Mouse (Mus musculus) Patski (cell line): ENCODE data around the gene Odf2. TPM values are rescaled to one million over a fixed set of nuclear protein-coding genes. Genes with fewer than 3 reads are reported as not detected.
A peak's percentile ranks its signal among the peaks of the same experiment; 100 is the strongest.

Experiments used
- ATAC-seq: fragments of 100-300 bp; one replicate; pipeline ENCODE4 v1.8.0; 2021
- CTCF ChIA-PET: fragments of 350-600 bp; sonication (Branson Sonifier 250); formaldehyde crosslinking; loops from one replicate; lab custom pipeline; 2022; ENCODE audit warnings: inconsistent platforms; lab: Charles Lee
- POLR2A ChIA-PET: fragments of 350-600 bp; sonication (Branson Sonifier 250); formaldehyde crosslinking; loops from one replicate; lab custom pipeline; 2022; ENCODE audit warnings: antibody characterized with exemption, inconsistent platforms; lab: Charles Lee
- DNase-seq: peaks from one replicate; pipeline ENCODE4 v3.0.0-alpha.2; 2011; ENCODE audit warnings: low read depth, low spot score
- H3K27me3 ChIP-seq: fragments of 371-371 bp; one replicate; pipeline ENCODE4 v1.5.1; 2021
- CTCF ChIP-seq: fragments of 100-300 bp; IDR thresholded peaks from one replicate; pipeline ENCODE4 v1.5.1; 2021
- in situ Hi-C: fragments of 300-500 bp; cut with MboI; formaldehyde crosslinking; loops from 3 replicates; pipeline ENCODE4 v1.11.1; 2018; ENCODE audit warnings: low pct_unique_long_range_greater_than_20kb, mixed read lengths
- polyA plus RNA-seq: library from polyadenylated mRNA; unstranded; gene quantifications from one replicate; pipeline ENCODE4 v1.2.3, GENCODE M21; 2021

Odf2 gene
- polyA plus RNA-seq, 1 experiment from 2014 or later = 59.7 TPM

DNA sequence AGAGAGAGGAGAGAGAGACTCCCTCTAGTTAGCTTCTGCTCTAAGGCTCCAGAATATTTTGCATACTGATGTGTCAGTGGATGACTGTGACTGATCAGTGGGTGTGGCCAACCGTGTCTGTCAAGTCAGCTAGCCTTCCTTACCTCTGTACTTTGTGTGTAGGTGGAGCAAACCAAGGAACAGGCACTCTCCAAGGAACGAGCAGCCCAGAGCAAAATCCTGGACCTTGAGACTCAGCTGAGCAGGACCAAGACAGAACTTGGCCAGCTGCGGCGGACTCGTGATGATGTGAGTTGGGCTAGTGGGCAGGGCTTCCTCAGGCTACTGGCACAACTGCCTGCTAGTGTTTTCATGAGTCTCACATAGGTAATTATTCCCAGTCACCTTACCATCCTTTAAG is 37.5 kb downstream of the Odf2 start:
- ATAC-seq (no peak), DNase-seq (no peak)
- CTCF ChIA-PET = no interaction called here
- H3K27me3 ChIP-seq = no peaks in the 10 kb centered on the region
- POLR2A ChIA-PET = no interaction called here
- in situ Hi-C loops = no loop called here
- TF ChIP-seq CTCF = no peak

GRCm38 (mm10) chr2:29930506-29930905 is 41.5 kb downstream of the Odf2 start:
- no peak for ATAC-seq
- no peak for TF ChIP-seq CTCF
- in situ Hi-C loops = loop anchor here (5.0 kb wide), 1 partner anchor 47 kb away; no protein-coding TSS in a partner anchor
- ChIA-PET POLR2A (no interaction called here), CTCF (interaction anchor here (1.5 kb wide), 1 partner anchor 9 kb away, joined by 4 read pairs; no protein-coding TSS in a partner anchor)
- H3K27me3 ChIP-seq = no peaks in the 10 kb centered on the region
- no peak for DNase-seq

DNA sequence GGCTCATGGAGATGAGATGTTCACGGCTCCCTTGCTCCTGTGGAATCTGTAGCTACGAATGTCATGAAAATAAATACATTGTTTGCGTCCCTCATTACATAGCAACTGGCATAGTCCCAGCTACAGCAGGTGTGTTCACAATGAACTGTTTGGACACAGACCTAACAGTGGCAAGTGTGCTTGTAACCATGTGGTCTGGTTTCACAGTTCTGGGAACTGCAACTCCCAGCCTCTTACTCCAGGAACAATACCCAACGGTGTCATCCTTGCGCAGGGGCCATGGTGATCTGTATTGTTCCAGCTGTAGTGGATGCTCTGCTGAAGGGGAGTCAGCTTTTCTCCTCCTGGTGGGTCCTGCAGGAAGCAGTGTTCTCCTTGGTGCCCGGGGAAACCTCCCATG is 42.2 kb downstream of the Odf2 start:
- no peak for TF ChIP-seq CTCF
- in situ Hi-C loops = loop anchor here (5.0 kb wide), 1 partner anchor 46 kb away; no protein-coding TSS in a partner anchor
- CTCF ChIA-PET = interaction anchor here (1.5 kb wide), 1 partner anchor 9 kb away, joined by 4 read pairs; no protein-coding TSS in a partner anchor
- no peaks in the 10 kb centered on the region for H3K27me3 ChIP-seq
- ATAC-seq (no peak), DNase-seq (no peak)
- POLR2A ChIA-PET = no interaction called here

DNA sequence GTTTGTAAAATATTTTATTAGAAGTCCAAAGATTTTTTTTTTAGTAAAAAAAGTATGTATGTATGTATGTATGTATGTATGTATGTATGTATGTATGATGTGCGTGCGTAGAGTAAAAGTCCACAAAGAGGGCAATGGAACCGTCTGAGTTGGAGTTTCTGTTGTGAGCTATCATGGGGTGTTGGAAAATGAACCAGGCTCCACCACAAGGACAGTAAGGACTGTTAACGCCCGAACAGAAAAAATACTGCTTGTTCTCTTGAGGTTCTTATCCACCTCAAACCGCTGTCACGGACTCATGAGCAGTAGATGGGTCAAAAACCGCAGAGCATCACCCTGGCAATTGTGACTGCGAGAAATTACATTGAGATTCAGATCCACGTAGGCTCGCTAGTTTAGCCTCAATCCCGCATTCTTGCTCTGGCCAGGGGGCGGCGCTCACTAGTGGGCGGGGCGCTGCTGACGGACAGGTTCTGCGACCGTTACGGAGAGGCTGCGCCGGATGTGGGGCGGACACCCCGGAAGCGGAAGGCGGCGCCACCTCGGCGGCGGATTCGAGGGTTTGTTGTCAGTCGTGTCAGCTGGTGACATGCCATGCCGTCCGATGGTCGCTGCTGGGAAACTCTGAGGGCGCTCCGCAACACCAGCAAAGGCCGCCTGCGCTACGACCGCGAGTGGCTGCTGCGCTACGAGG is 46.0 kb downstream of the Odf2 start, which contains the start of gene Gle1:
TSS of gene Gle1 (plus strand) at position 521 of the 694 bp plus-strand sequence.
- H3K27me3 ChIP-seq = no peaks in the 10 kb centered on the region

DNA sequence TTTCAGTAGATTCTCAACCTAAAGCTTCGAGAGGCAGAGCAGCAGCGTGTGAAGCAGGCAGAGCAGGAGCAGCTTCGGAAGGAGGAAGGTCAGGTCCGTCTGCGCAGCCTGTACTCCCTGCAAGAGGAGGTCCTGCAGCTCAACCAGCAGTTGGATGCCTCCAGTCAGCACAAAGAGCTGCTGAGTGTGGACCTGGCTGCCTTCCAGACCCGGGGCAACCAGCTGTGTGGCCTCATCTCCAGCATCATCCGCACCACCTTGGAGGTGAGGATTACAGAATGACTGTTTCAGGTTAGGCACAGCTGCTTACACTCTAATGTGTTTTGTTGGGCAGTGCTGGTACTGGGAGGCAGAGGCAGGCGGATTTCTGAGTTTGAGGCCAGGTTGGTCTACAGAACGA is 51.1 kb downstream of the Odf2 start:
- in situ Hi-C loops = no loop called here
- TF ChIP-seq CTCF = no peak
- POLR2A ChIA-PET = no interaction called here
- CTCF ChIA-PET = interaction anchor here (1.0 to 2.0 kb wide), 3 partner anchors 9 to 38 kb away, joined by 3 to 4 read pairs (median 4); no protein-coding TSS in a partner anchor
- H3K27me3 ChIP-seq = no peaks in the 10 kb centered on the region
- ATAC-seq = no peak
- DNase-seq = no peak

More for the DNA sequence above, 46.0 kb downstream of the Odf2 start, which contains the start of gene Gle1:
- ChIA-PET CTCF (interaction anchor here (0.9 to 2.1 kb wide), 7 partner anchors 9 to 170 kb away, joined by 3 to 4 read pairs (median 3); no protein-coding TSS in a partner anchor), POLR2A (interaction anchor here (1.8 kb wide), 1 partner anchor 10 kb away, joined by 5 read pairs; no protein-coding TSS in a partner anchor)
- in situ Hi-C loops = loop anchor here (5.0 kb wide), 1 partner anchor 42 kb away; no protein-coding TSS in a partner anchor
- ATAC-seq = peak; percentile 81
- peak; percentile 90 for TF ChIP-seq CTCF
- DNase-seq = peak; percentile 55

DNA sequence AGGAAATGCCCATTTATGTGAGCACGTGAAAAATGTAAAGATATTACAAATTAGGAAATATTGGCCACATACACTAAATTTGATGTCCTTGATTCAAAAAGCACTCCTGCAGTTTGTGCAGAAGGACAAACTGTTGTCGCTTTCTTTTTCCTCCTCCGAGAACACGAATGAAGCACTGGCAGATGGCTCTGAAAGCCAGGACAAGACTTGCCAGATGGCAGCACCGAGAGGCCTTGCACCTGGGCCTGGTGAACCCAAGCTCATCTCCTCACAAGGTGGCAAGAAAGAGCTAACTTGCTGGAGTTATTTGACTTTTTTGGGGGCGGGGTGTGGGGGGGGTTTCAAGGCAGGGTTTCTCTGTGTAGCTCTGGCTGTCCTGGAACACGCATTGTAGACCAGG is 51.8 kb downstream of the Odf2 start:
- in situ Hi-C loops = no loop called here
- TF ChIP-seq CTCF = no peak
- CTCF ChIA-PET = interaction anchor here (2.0 kb wide), 1 partner anchor 37 kb away, joined by 4 read pairs; no protein-coding TSS in a partner anchor
- ATAC-seq = no peak
- H3K27me3 ChIP-seq = no peaks in the 10 kb centered on the region
- no peak for DNase-seq
- POLR2A ChIA-PET = no interaction called here

- no peak for TF ChIP-seq CTCF
- DNase-seq (no peak), ATAC-seq (no peak)
- no peaks in the 10 kb centered on the region for H3K27me3 ChIP-seq
- ChIA-PET CTCF (interaction anchor here (1.1 to 1.3 kb wide), 4 partner anchors 10 to 55 kb away, joined by 3 to 4 read pairs (median 3); partner anchors contain the start of gene Gle1), POLR2A (interaction anchor here (0.7 to 1.5 kb wide), 4 partner anchors 9 to 430 kb away, joined by 3 to 5 read pairs (median 3); partner anchors contain the start of gene Gle1)
- in situ Hi-C loops = no loop called here
Observed at GRCm38 (mm10) chr2:29944723-29945122, 55.7 kb downstream of the Odf2 start.

DNA sequence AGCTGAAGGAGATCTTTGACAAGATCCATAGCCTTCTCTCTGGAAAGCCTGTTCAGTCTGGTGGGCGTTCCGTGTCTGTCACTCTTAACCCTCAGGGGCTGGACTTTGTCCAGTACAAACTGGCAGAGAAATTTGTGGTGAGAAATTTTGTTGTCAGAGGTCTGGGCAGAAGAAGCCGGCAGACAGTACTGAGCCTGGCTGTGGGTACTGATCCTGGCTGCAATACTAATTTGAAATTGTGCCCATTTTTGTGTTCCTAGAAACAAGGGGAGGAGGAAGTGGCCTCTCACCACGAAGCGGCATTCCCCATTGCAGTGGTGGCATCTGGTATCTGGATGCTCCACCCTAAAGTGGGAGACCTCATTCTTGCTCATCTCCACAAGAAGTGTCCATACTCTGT is 59.9 kb downstream of the Odf2 start:
- no peak for DNase-seq
- TF ChIP-seq CTCF = no peak
- ChIA-PET CTCF (interaction anchor here (0.9 to 1.3 kb wide), 2 partner anchors 9 kb away, joined by 3 read pairs; no protein-coding TSS in a partner anchor), POLR2A (interaction anchor here (1.1 kb wide), 1 partner anchor 15 kb away, joined by 3 read pairs; no protein-coding TSS in a partner anchor)
- no peaks in the 10 kb centered on the region for H3K27me3 ChIP-seq
- ATAC-seq = no peak
- in situ Hi-C loops = no loop called here

DNA sequence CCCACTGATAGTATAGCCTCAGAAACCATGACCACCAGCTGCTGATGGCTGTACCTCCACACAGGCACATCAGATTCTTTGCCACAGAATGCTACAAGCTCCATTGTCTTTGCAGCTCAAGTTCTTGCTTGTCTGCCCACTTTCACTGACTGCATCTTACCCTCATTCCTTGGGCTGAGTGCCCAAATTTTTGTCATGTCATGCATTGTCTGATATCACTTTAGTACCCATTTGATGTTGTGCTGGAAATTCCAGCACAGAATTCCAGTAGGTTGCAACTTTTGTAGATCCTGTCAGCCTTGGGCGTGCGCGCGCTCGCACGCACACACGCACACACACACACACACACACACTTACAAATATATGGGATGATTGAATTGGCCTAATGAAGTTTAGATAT is 72.2 kb downstream of the Odf2 start:
- in situ Hi-C loops = no loop called here
- TF ChIP-seq CTCF = no peak
- CTCF ChIA-PET = interaction anchor here (1.6 kb wide), 1 partner anchor 27 kb away, joined by 4 read pairs; the partner anchor contains the start of gene Gle1
- no peaks in the 10 kb centered on the region for H3K27me3 ChIP-seq
- ATAC-seq = no peak
- POLR2A ChIA-PET = no interaction called here
- DNase-seq = no peak
